Mouse (Mus musculus) MN1 (cell line): ENCODE measurements around the gene Evi5.

Experiments used
- DNase-seq: peaks from one replicate; pipeline ENCODE4 v3.0.0-alpha.2; 2016; ENCODE audit warnings: low spot score

The Evi5 gene

GRCm38 (mm10) chr5:107706262-107706661 is 168.6 kb downstream of the Evi5 start:
- no peak for DNase-seq

- no peak for DNase-seq
Observed at GRCm38 (mm10) chr5:107705756-107706155, 169.2 kb downstream of the Evi5 start.

DNA sequence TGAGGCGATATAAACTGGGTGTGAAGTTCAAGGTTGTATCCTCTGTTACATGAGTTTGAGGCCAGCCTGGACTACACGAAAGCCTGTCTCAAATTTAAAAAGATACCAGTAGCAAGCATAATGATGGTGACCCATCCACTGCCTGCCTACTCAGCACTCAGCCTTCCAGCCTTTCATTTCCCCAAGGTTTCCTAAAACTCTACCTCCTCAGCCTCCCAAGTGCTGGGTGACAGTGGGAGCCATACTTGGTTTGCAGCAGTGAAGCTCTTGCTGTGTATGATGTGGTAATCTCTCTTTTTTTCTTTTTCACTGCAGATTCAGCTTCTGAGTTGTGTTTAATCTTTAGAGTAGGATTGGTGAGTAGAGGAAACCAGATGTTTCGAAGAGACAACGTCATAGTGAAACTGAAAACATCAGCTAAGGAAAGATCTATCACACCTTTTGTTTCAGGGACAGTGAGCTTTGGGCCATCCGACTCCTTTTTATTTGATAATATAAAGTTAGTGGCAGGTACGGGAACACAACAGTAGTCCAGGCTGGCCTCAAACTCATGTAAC is 171.6 kb downstream of the Evi5 start:
- DNase-seq = no peak

GRCm38 (mm10) chr5:107701658-107702057 is 173.2 kb downstream of the Evi5 start:
- no peak for DNase-seq

DNA sequence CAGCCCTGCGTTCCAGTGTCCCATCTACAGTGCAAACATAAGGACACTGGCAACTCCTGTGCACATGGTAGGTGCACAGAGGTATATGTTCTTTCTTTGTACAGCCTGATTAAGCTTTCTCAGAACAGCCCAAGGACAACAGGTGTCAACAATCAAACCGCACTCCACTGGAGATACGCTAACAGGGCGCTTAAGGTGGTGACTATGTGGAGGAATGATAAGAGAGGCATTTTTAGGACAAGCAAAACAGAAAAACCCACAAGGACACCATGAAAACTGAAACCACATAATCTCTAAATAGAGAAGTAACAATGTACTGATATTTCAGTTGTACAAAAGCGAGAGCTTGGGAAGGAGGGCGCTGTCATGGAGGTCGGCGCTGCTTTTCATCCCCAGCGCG is 174.0 kb downstream of the Evi5 start:
- DNase-seq = no peak

DNA sequence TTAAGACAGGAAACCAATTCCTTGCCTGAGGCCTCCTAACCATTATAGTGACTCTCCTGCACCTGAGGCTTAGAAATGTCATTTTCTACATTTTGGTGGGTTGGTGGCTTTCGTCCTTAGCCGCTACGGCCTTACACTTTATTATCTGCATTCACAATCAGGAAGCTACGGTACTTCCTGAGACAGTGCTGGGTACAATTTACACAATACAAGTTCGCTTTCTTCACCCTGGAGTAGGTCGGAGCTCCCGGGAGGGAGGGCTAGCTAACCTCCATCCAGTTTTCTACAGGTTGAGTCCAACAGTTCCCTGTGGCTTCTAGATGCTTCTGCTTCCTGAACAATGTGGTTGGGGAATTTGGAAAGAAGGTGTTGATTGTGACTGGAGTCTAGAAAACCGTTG is 176.0 kb downstream of the Evi5 start:
- no peak for DNase-seq

DNA sequence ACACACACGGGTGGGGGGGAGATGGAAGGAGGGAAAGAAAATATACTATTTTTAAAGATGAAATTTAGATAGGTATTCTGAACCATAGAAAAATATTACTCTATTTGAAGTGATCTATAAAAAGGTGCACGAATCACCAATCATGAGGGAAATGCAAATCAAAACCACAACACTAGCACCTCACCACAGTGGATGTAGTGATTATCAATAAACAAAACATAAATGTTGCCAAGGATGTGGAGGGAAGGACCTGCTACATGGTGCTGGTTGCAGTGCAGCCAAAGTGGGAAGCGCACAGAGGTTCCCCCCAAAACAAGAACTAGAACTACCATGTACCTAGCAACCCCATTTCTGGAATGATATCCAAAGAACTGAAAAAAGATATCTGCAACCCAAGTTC is 179.9 kb downstream of the Evi5 start:
- no peak for DNase-seq
